ENCODE assay signal across 9 mouse cellular contexts in the genomic region with DNA sequence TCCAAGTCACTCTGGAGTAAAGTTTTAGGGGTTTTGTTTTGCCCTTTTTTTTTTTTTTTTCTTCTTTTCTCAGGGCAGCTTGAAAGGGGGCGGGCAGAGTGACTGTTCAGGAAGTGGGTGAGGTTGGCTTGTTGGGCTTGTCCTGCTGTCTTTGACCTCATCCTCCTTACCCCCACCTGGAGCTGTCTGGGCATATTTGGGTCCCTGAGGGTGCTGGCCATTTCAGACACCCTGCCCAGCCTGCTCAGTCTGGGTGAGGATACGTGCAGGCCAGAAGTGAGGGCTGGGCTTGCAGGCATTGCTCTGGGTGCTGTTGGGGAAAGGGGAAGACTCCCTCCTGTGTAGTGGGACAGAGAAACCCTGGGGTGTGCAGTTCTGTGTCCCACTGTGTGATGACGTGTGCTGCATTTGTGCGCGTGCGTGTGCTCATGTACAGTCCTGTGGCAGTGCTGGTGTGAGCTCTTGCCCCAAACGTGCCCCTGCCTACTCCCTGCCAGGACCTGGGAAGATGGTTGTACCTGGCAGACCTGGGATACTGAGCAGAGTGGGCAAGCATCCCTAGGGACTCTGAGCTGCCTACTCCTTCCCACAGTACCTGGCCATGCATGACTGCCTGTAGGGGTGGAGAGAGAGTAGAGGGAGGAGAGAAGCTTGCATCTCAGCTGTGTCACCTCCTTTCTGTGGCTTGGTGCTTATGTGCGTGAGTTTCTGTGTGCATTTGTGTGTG. TPM values are rescaled to one million over a fixed set of nuclear protein-coding genes. Genes with fewer than 3 reads are reported as not detected.
DNase-seq lines count a peak whose midpoint lies in the region; ATAC-seq lines count a peak whose summit lies in the region.
"Had no signal": no experiment of that assay in that cellular context is flagged by ENCODE, and none has a peak within 500 bp of the region (broad histone marks: within the 10 kb centered on the region; RNA-seq: fewer than 3 reads in every experiment).

No protein-coding gene starts in this region.

- H3K9ac ChIP-seq in embryonic facial prominence, embryonic 11.5 days (replicated peaks; ENCODE audit: low read length): 0 out of 2 replicates have a peak overlapping the region, but pooled peaks have one; percentile 4
- peak overlapping the region; percentile 70 for H3K9ac ChIP-seq in hindbrain, embryonic 14.5 days
- peak overlapping the region; percentile 36; the same call in 1 of the 2 replicates for H3K9ac ChIP-seq in midbrain, embryonic 11.5 days (ENCODE audit: low read length)

- H3K27me3 ChIP-seq in embryonic facial prominence, embryonic 11.5 days (ENCODE audit: control insufficient read depth, insufficient read depth, low read length): no peaks in the 10 kb centered on the region
- H3K27me3 ChIP-seq in hindbrain, embryonic 14.5 days (ENCODE audit: control insufficient read depth, insufficient read depth, low read length): no peaks in the 10 kb centered on the region
- no peaks in the 10 kb centered on the region for H3K27me3 ChIP-seq in midbrain, embryonic 11.5 days (ENCODE audit: control insufficient read depth, insufficient read depth, low read length)

- intact Hi-C loops in heart, postnatal 25 days (cut with DNase I): no loop called here

- 90% methylated on average over 8 of the region's 8 CpGs for WGBS in embryonic facial prominence, embryonic 11.5 days
- 86% methylated on average over 8 of the region's 8 CpGs for WGBS in hindbrain, embryonic 14.5 days
- 83% methylated on average over 8 of the region's 8 CpGs for WGBS in midbrain, embryonic 11.5 days

- no peak overlapping the region for H3K27ac ChIP-seq in embryonic facial prominence, embryonic 11.5 days (replicated peaks; ENCODE audit: low read depth, low read length)
- H3K27ac ChIP-seq in hindbrain, embryonic 14.5 days: no peak overlapping the region
- H3K27ac ChIP-seq in midbrain, embryonic 11.5 days (ENCODE audit: low read depth, low read length): no peak overlapping the region

- no peak overlapping the region; the same call in 1 of the 2 replicates for H3K4me2 ChIP-seq in embryonic facial prominence, embryonic 11.5 days (ENCODE audit: low read depth, low read length)
- H3K4me2 ChIP-seq in hindbrain, embryonic 14.5 days (replicated peaks): peak overlapping the region; percentile 89
- H3K4me2 ChIP-seq in midbrain, embryonic 11.5 days: peak overlapping the region; percentile 79; the same call in 1 of the 2 replicates

- peak; percentile 95 for DNase-seq in heart, adult 11 months
- no peak for DNase-seq in heart, postnatal 25 days (ENCODE audit: low spot score)
- DNase-seq in A20 (ENCODE audit: low read depth, low spot score): peak; percentile 72
- DNase-seq in embryonic facial prominence, embryonic 11.5 days (ENCODE audit: low spot score): no peak
- DNase-seq in hindbrain, embryonic 14.5 days (ENCODE audit: low spot score): no peak
- DNase-seq in midbrain, embryonic 11.5 days (ENCODE audit: low spot score, missing footprints): no peak
- DNase-seq in Muller cell, postnatal 12 days (ENCODE audit: inconsistent ontology term): no peak
- DNase-seq in layer of hippocampus, adult 9-10 months (ENCODE audit: low spot score): no peak

- H3K4me1 ChIP-seq in embryonic facial prominence, embryonic 11.5 days (ENCODE audit: control insufficient read depth, insufficient read depth, low read length): peaks cover 5% of the 10 kb centered on the region; the same call in 1 of the 2 replicates
- H3K4me1 ChIP-seq in hindbrain, embryonic 14.5 days (replicated peaks; ENCODE audit: control insufficient read depth, insufficient read depth, low read length): peaks cover 24% of the 10 kb centered on the region
- peaks cover 16% of the 10 kb centered on the region for H3K4me1 ChIP-seq in midbrain, embryonic 11.5 days (ENCODE audit: control insufficient read depth, insufficient read depth, low read length)

- H3K36me3 ChIP-seq in embryonic facial prominence, embryonic 11.5 days (replicated peaks; ENCODE audit: control insufficient read depth, insufficient read depth, low read depth, low read length): peaks cover 4% of the 10 kb centered on the region; the same call in 1 of the 2 replicates
- peaks cover 32% of the 10 kb centered on the region for H3K36me3 ChIP-seq in hindbrain, embryonic 14.5 days (replicated peaks; ENCODE audit: control insufficient read depth, insufficient read depth)
- H3K36me3 ChIP-seq in midbrain, embryonic 11.5 days (ENCODE audit: control insufficient read depth, insufficient read depth, low read length): peaks cover 4% of the 10 kb centered on the region; the same call in 1 of the 2 replicates

- H3K4me3 ChIP-seq in embryonic facial prominence, embryonic 11.5 days (ENCODE audit: low read depth, low read length): 0 out of 2 replicates have a peak overlapping the region, but pooled peaks have one; percentile 3
- H3K4me3 ChIP-seq in hindbrain, embryonic 14.5 days (replicated peaks; ENCODE audit: low read length): peak overlapping the region; percentile 52; the same call in 1 of the 2 replicates
- no peak overlapping the region for H3K4me3 ChIP-seq in midbrain, embryonic 11.5 days (ENCODE audit: low read depth, low read length)

- no peak for ATAC-seq in embryonic facial prominence, embryonic 11.5 days (replicated peaks; ENCODE audit: insufficient number of reproducible peaks, low FRiP score, low TSS enrichment, low read depth)
- no peak for ATAC-seq in hindbrain, embryonic 14.5 days (ENCODE audit: low FRiP score)
- ATAC-seq in midbrain, embryonic 11.5 days (ENCODE audit: low FRiP score): no peak

- H3K9me3 ChIP-seq in embryonic facial prominence, embryonic 11.5 days (replicated peaks; ENCODE audit: control insufficient read depth, low read length): no peaks in the 10 kb centered on the region
- H3K9me3 ChIP-seq in hindbrain, embryonic 14.5 days (ENCODE audit: control insufficient read depth, low read length): no peaks in the 10 kb centered on the region
- no peaks in the 10 kb centered on the region for H3K9me3 ChIP-seq in midbrain, embryonic 11.5 days (ENCODE audit: control insufficient read depth, low read length)

RNA-seq across cellular contexts. Expression of a gene that starts 2.2 kb away (rescaled TPM):
- total RNA-seq in heart, postnatal 25 days (2021): 10 to 100 TPM; 61.9 to 65.9 TPM
- 26.6 and 27.0 TPM in 2 replicates for polyA plus RNA-seq in embryonic facial prominence, embryonic 11.5 days (2014; fragmentation: Nextera tagmentation; extraction: Ambion mirVana)
- polyA plus RNA-seq in hindbrain, embryonic 14.5 days (2014; fragmentation: Nextera tagmentation; extraction: Ambion mirVana): 42.5 and 47.5 TPM in 2 replicates
- 25.5 and 29.7 TPM in 2 replicates for polyA plus RNA-seq in midbrain, embryonic 11.5 days (2014; fragmentation: Nextera tagmentation; extraction: Ambion mirVana)

RNA-seq across cellular contexts. Expression of a gene that starts 19.1 kb away (rescaled TPM):
- 10 to 100 TPM; 19.2 to 29.6 TPM for total RNA-seq in heart, postnatal 25 days (2021)
- 19.4 and 22.6 TPM in 2 replicates for polyA plus RNA-seq in embryonic facial prominence, embryonic 11.5 days (2014; fragmentation: Nextera tagmentation; extraction: Ambion mirVana)
- polyA plus RNA-seq in hindbrain, embryonic 14.5 days (2014; fragmentation: Nextera tagmentation; extraction: Ambion mirVana): 5.7 and 6.7 TPM in 2 replicates
- polyA plus RNA-seq in midbrain, embryonic 11.5 days (2014; fragmentation: Nextera tagmentation; extraction: Ambion mirVana): 11.7 and 13.9 TPM in 2 replicates

RNA-seq across cellular contexts. Expression of a gene that starts 28.1 kb away (rescaled TPM):
- 1 to 10 TPM; 2.7 to 4.3 TPM for total RNA-seq in heart, postnatal 25 days (2021)
- polyA plus RNA-seq in embryonic facial prominence, embryonic 11.5 days (2014; fragmentation: Nextera tagmentation; extraction: Ambion mirVana): 287 and 312 TPM in 2 replicates
- polyA plus RNA-seq in hindbrain, embryonic 14.5 days (2014; fragmentation: Nextera tagmentation; extraction: Ambion mirVana): 523 and 576 TPM in 2 replicates
- 306 and 332 TPM in 2 replicates for polyA plus RNA-seq in midbrain, embryonic 11.5 days (2014; fragmentation: Nextera tagmentation; extraction: Ambion mirVana)

RNA-seq across cellular contexts. Expression of a gene that starts 31.5 kb away (rescaled TPM):
- not detected for total RNA-seq in heart, postnatal 25 days (2021)
- 1.6 TPM in 2 replicates for polyA plus RNA-seq in embryonic facial prominence, embryonic 11.5 days (2014; fragmentation: Nextera tagmentation; extraction: Ambion mirVana)
- 4.2 and 5.2 TPM in 2 replicates for polyA plus RNA-seq in hindbrain, embryonic 14.5 days (2014; fragmentation: Nextera tagmentation; extraction: Ambion mirVana)
- 1.1 and 1.2 TPM in 2 replicates for polyA plus RNA-seq in midbrain, embryonic 11.5 days (2014; fragmentation: Nextera tagmentation; extraction: Ambion mirVana)
- polyA plus RNA-seq: large intestine, adult 2 months had no signal

RNA-seq across cellular contexts. Expression of a gene that starts 32.1 kb away (rescaled TPM):
- total RNA-seq in heart, postnatal 25 days (2021): 10 to 100 TPM; 62.6 to 64.6 TPM
- 12.6 and 15.7 TPM in 2 replicates for polyA plus RNA-seq in embryonic facial prominence, embryonic 11.5 days (2014; fragmentation: Nextera tagmentation; extraction: Ambion mirVana)
- polyA plus RNA-seq in hindbrain, embryonic 14.5 days (2014; fragmentation: Nextera tagmentation; extraction: Ambion mirVana): 23.4 and 24.1 TPM in 2 replicates
- 12.8 and 14.6 TPM in 2 replicates for polyA plus RNA-seq in midbrain, embryonic 11.5 days (2014; fragmentation: Nextera tagmentation; extraction: Ambion mirVana)

Comparison
In these comparisons a context has a peak if more than half of its experiments do, and no peak if none do; other contexts are left out.
1. DNase-seq: peak in heart, adult 11 months (single experiment) and A20 (single experiment); none in heart, postnatal 25 days (single experiment), embryonic facial prominence, embryonic 11.5 days (single experiment), hindbrain, embryonic 14.5 days (single experiment), midbrain, embryonic 11.5 days (single experiment), Muller cell, postnatal 12 days (single experiment) and layer of hippocampus, adult 9-10 months (single experiment).
2. H3K9ac ChIP-seq: peak in every context shown above with its lines; median percentile 70 in hindbrain, embryonic 14.5 days; 36 in midbrain, embryonic 11.5 days; 4 in embryonic facial prominence, embryonic 11.5 days.